Mouse (Mus musculus) retina, postnatal 7 days (tissue): ENCODE measurements around the gene Lct.
A peak's percentile ranks its signal among the peaks of the same experiment; 100 is the strongest.
"Not testable (repeated sequence)": the region's sequence is repeated elsewhere in the genome, so short reads cannot be mapped to it uniquely, and the experiment has no call there.

ENCODE experiments used
- DNase-seq: peaks from one replicate; pipeline ENCODE4 v3.0.0-alpha.2; 2012; ENCODE audit warnings: low read depth, low spot score

Lct gene

GRCm38 (mm10) chr1:128295717-128296528 lies 32.2 kb downstream of the Lct start:
- DNase-seq = no peak

DNA sequence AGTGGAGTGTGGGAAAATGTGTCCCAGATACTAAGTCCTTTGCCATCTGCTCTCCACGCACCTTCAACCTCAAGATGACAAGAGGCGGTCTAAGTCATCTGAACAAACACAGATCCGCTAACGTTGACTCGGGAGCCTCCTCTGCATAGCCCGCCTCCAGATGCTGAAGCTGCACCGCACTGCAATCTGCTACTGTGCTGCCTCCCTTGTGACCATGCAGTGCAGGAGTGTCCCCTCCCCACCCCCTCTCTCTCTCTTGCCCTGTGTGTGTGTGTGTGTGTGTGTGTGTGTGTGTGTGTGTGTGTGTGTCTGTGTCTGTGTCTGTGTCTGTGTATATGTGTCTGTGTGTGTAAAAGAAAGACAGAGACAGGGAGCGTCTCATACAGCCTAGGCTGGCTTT lies 32.8 kb downstream of the Lct start:
- DNase-seq = no peak

GRCm38 (mm10) chr1:128293524-128293923 lies 34.6 kb downstream of the Lct start:
- DNase-seq = no peak

DNA sequence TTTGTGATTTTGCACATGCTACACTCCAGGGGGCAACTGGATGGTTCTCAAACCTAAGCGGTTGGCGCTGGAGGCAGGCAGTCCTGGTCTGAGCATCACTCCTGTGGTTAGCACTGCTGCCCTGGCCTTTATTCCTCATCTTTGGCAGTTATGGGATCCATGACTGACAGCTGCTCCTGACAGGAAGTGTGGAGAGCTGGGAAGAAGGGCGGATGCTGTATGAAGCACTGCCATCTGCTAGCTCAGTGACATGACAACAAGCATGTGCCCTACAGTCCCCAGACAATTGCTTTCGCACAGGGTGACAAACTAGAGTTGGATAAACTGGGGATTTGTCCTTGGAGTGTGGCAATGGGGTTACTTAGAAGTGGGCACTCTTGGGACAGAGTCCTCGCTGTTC lies 37.8 kb downstream of the Lct start:
- no peak for DNase-seq

DNA sequence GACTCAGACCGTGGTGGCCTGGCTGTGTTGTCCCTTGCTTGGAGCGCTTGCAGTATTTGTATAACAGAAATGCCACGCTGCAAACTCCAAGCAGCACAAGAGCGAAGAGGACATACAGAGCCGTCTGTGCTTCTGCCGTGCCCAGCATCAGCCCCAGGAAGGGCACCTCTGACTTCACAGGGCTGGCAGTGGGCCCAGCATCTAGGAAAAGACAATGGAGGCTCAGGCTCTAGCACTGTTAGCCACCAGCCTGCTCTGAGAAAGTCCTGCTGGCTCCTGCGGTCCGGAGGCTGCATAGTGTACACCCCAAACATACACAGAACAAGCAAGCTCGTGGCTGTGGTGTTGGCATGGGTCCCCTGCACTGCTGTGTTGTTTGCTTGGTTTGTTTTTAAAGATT lies 43.0 kb downstream of the Lct start:
- DNase-seq = no peak

DNA sequence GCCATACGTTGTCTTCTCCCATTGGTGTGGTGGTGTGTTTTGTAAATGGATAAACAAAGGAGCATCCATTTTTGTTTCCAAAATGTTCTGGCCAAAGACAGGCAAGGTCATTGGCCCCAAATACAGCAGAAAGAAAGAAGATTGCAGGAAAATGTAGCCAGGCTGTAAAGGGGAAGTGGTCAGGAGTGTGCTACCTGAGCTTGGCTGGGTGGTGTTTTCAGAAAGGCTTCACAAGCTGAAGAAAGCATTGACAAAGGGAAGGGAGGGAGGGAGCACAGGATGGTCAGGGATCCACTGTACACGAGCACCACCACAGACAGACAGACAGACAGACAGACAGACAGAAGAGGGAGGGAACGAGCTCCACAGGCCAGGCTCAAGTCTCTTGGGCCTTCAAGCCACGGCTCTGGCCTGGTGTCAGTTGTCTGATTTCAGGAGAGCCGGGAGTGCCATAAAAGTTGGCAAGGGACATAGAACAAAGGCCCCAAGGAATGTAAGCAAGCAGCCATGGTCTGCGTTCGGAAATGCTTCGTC lies 43.9 kb downstream of the Lct start:
- DNase-seq = no peak

- DNase-seq = no peak
These were observed 45.2 kb downstream of the Lct start for GRCm38 (mm10) chr1:128282924-128283323.

DNA sequence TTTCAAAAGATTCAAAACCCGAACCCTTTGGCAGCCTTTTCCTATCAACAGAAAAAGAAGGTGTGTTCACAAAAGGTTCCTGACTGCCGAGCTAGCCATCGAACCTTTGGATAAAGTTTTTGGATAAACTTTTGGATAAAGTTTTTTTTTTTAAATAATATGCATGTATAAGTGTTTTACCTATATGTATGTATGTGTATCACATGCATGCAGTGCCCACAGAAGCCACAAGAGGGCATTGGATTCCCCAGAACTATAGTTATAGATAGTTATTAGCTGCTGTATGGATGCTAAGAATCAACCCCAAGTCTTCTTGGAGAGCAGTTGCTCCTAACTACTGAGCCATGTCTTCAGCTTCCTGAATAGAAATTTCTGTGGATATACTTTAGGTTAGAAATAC lies 46.4 kb downstream of the Lct start:
- no peak for DNase-seq

DNA sequence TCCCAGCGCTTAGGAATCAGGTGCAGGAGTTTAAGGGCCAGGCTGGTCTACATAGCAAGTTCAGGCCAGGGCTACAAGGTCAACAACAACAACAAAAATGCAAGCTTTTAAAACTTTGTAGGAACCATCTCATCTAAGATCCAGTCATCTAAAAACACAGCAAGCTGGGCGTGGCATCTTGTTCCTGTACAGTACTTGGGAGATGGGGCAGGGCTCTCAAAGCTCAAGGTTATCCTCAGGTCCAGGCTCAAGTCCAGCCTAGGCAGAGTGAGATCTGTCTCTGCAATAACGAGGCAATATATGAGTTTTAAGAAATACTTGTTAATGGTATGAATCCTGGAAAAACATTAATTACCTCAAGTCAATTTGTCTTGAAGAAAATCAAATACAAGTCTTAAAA lies 49.6 kb downstream of the Lct start:
- DNase-seq = no peak

DNA sequence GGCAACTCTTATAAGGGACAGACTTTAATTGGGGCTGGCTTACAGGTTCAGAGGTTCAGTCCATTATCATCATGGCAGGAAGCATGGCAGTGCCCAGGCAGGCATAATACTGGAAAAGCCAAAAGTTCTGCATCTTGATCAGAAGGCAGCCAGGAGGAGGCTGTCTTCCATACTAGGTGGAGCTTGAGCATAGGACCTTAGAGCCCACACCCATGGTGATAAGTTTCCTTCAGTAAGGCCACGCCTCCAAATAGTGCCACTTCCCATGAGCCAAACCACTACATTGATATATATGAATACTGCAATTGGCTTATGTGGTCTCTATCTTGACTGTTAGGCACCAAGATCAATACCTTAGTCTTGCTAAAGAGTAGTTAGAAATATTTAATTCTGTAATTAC lies 52.2 kb downstream of the Lct start:
- no peak for DNase-seq

- DNase-seq = no peak
These were observed 57.4 kb downstream of the Lct start for GRCm38 (mm10) chr1:128270731-128271130.

- DNase-seq = not testable (repeated sequence)
These were observed 61.1 kb downstream of the Lct start for GRCm38 (mm10) chr1:128267061-128267460.

DNA sequence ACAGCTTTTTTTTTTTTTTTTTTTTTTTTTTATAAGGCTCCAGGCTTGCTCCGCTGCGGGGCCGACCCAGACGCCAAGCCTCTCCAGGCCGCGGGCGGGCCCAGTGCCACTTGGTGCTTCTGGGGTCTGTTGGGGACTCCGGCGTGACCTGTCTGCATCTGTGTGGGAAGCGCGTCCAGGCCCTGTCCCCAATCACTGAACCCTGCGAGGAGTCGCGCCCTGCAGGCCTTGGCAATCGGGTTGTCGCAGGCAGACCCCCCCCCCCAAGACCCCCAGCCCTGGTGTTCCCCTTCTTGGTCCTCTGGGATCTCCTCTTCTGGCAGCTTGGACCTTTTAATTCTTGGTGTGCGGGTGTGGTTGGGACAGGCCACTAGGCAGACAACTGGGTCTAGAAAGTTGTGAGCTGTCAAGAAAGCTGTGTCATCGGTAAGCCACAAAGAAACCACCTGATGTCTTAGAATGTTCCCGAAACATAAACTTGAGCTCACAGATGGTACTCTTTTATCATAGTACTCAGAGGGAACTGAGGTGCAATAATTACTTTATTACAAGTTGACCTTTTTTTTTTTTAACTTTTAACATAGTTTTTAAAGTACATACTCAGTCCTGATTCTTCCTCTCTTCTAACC lies 83.3 kb downstream of the Lct start:
- no peak for DNase-seq

- peak; percentile 93 for DNase-seq
These were observed 84.0 kb downstream of the Lct start for GRCm38 (mm10) chr1:128243996-128244726.

GRCm38 (mm10) chr1:128243627-128243995 lies 84.5 kb downstream of the Lct start, which contains the start of gene Ubxn4:
Gene Ubxn4 (plus strand): TSS chr1:128243964.
- DNase-seq = no peak

- no peak for DNase-seq
These were observed 92.9 kb downstream of the Lct start for GRCm38 (mm10) chr1:128235181-128235580.
